Mouse (Mus musculus) CH12.LX (cell line): ENCODE results near the gene Glo1. TPM values are rescaled to one million over a fixed set of nuclear protein-coding genes. Genes with fewer than 3 reads are reported as not detected.

Source experiments
- DNase-seq: peaks from one replicate; pipeline ENCODE4 v3.0.0-alpha.2; 2013; ENCODE audit errors: extremely low read depth
- H3K27ac ChIP-seq: 2 replicates; pipeline ENCODE4 v1.5.1; 2012; ENCODE audit warnings: low read depth, mild to moderate bottlenecking, control low read depth, moderate library complexity; ENCODE audit not compliant: insufficient read depth
- H3K27me3 ChIP-seq: replicated peaks from 2 replicates; pipeline ENCODE3; 2012; ENCODE audit warnings: inconsistent platforms
- H3K36me3 ChIP-seq, 2 experiments: replicated peaks in 1 of 2; 2 replicates each; pipeline versions ENCODE3 to v1.6.1; 2012; ENCODE audit warnings: inconsistent platforms in 1 of 2, low read length in 1 of 2, mild to moderate bottlenecking in 1 of 2, mixed read lengths in 1 of 2, moderate library complexity in 1 of 2; ENCODE audit not compliant: control insufficient read depth in 1 of 2, insufficient read depth in 1 of 2
- H3K4me1 ChIP-seq, 2 experiments: 2 replicates each; pipeline ENCODE4 v1.6.1; 2012; ENCODE audit warnings: inconsistent platforms in 1 of 2, moderate library complexity in 1 of 2; ENCODE audit not compliant: insufficient read depth in 2 of 2, control insufficient read depth in 1 of 2
- H3K4me2 ChIP-seq: 2 replicates; pipeline ENCODE4 v1.6.1; 2012; ENCODE audit warnings: low read depth, mild to moderate bottlenecking, control low read depth; ENCODE audit not compliant: poor library complexity, insufficient read depth, severe bottlenecking
- H3K4me3 ChIP-seq, 3 experiments: fragments of 150-350 bp in 1 of 3; sonication (generic) in 1 of 3; replicated peaks in 1 of 3; 2 replicates each; pipeline versions ENCODE3 to v1.5.1; 2011 to 2012; ENCODE audit warnings: low read depth in 2 of 3, low read length in 2 of 3, mild to moderate bottlenecking in 2 of 3, moderate library complexity in 2 of 3, control low read depth in 1 of 3, improper control_type of control experiment in 1 of 3, inconsistent platforms in 1 of 3, mixed read lengths in 1 of 3; ENCODE audit not compliant: poor library complexity in 1 of 3
- H3K79me2 ChIP-seq: replicated peaks from 2 replicates; pipeline ENCODE4 v1.6.1; 2012; ENCODE audit warnings: mild to moderate bottlenecking, moderate library complexity; ENCODE audit not compliant: control insufficient read depth, poor library complexity, insufficient read depth, severe bottlenecking; ENCODE audit errors: extremely low read depth
- H3K9ac ChIP-seq: 2 replicates; pipeline ENCODE4 v1.6.1; 2012; ENCODE audit warnings: low read depth, mild to moderate bottlenecking, control low read depth, moderate library complexity; ENCODE audit not compliant: insufficient read depth
- H3K9me3 ChIP-seq: replicated peaks from 2 replicates; pipeline ENCODE3; 2012; ENCODE audit warnings: low read length, inconsistent platforms, mixed read lengths
- CHD1 ChIP-seq: IDR thresholded peaks from 2 replicates; pipeline ENCODE4 v1.6.1; 2012; ENCODE audit warnings: low read depth, low read length, improper control_type of control experiment, inconsistent platforms
- CTCF ChIP-seq, 2 experiments: IDR thresholded peaks in 1 of 2; conservative IDR thresholded peaks in 1 of 2; 2 replicates each; pipeline ENCODE4 v1.5.1; 2011 to 2012; ENCODE audit warnings: low read depth in 2 of 2, low read length in 2 of 2, improper control_type of control experiment in 1 of 2, inconsistent platforms in 1 of 2, mild to moderate bottlenecking in 1 of 2, moderate library complexity in 1 of 2
- IRF4 ChIP-seq: IDR thresholded peaks from 2 replicates; pipeline ENCODE4 v1.6.1; 2014; ENCODE audit warnings: low read depth, mild to moderate bottlenecking, inconsistent platforms, low read length, improper control_type of control experiment
- JUN ChIP-seq: IDR thresholded peaks from 2 replicates; pipeline ENCODE4 v1.6.1; 2011; ENCODE audit warnings: low read depth, mild to moderate bottlenecking, low read length, improper control_type of control experiment, moderate library complexity; ENCODE audit not compliant: insufficient read depth
- MAFK ChIP-seq: IDR thresholded peaks from 2 replicates; pipeline ENCODE4 v1.6.1; 2011; ENCODE audit warnings: low read length, improper control_type of control experiment; ENCODE audit not compliant: insufficient replicate concordance
- MAZ ChIP-seq: IDR thresholded peaks from 2 replicates; pipeline ENCODE4 v1.6.1; 2012; ENCODE audit warnings: low read depth, mild to moderate bottlenecking, inconsistent platforms, low read length, improper control_type of control experiment, moderate library complexity
- MEF2A ChIP-seq: IDR thresholded peaks from 2 replicates; pipeline ENCODE4 v1.6.1; 2014; ENCODE audit warnings: low read depth, mild to moderate bottlenecking, inconsistent platforms, low read length, improper control_type of control experiment, borderline replicate concordance
- MXI1 ChIP-seq: IDR thresholded peaks from 2 replicates; pipeline ENCODE4 v1.6.1; 2011; ENCODE audit warnings: mild to moderate bottlenecking, low read depth, low read length, improper control_type of control experiment
- MYC ChIP-seq: IDR thresholded peaks from 2 replicates; pipeline ENCODE4 v1.6.1; 2011; ENCODE audit warnings: low read depth, mild to moderate bottlenecking, improper control_type of control experiment, low read length
- NRF1 ChIP-seq: IDR thresholded peaks from 2 replicates; pipeline ENCODE4 v1.6.1; 2014; ENCODE audit warnings: low read depth, mild to moderate bottlenecking, inconsistent platforms, low read length, improper control_type of control experiment, moderate library complexity
- POLR2A ChIP-seq: IDR thresholded peaks from 2 replicates; pipeline ENCODE4 v1.6.1; 2011; ENCODE audit warnings: low read depth, mild to moderate bottlenecking, improper control_type of control experiment, low read length
- RCOR1 ChIP-seq: conservative IDR thresholded peaks from 2 replicates; pipeline ENCODE4 v1.6.1; 2012; ENCODE audit warnings: low read depth, mild to moderate bottlenecking, inconsistent platforms, low read length, improper control_type of control experiment
- TCF12 ChIP-seq: IDR thresholded peaks from 2 replicates; pipeline ENCODE4 v1.6.1; 2014; ENCODE audit warnings: low read depth, mild to moderate bottlenecking, inconsistent platforms, low read length, improper control_type of control experiment
- USF2 ChIP-seq: conservative IDR thresholded peaks from 2 replicates; pipeline ENCODE4 v1.6.1; 2011; ENCODE audit warnings: low read depth, low read length, improper control_type of control experiment
- ZKSCAN1 ChIP-seq: IDR thresholded peaks from 2 replicates; pipeline ENCODE4 v1.6.1; 2012; ENCODE audit warnings: low read depth, inconsistent platforms, low read length, improper control_type of control experiment, borderline replicate concordance
- ZNF384 ChIP-seq: IDR thresholded peaks from 2 replicates; pipeline ENCODE4 v1.6.1; 2012; ENCODE audit warnings: low read depth, low read length, improper control_type of control experiment, inconsistent platforms
- dilution Hi-C: fragments of 300-500 bp; cut with MboI; formaldehyde crosslinking; loops from 2 replicates; pipeline ENCODE4 v1.14.3; 2020; ENCODE audit warnings: low sequenced_read_pairs; ENCODE audit not compliant: extremely low pct_unique_long_range_greater_than_20kb, extremely low pct_ligation_motif_present
- in situ Hi-C: fragments of 300-500 bp; cut with MboI; formaldehyde crosslinking; loops from 3 replicates; pipeline ENCODE4 v1.14.3; 2019; ENCODE audit warnings: low sequenced_read_pairs, low pct_ligation_motif_present, low pct_unique_long_range_greater_than_20kb, mixed read lengths
- polyA plus RNA-seq: library from polyadenylated mRNA; unstranded; fragments of >175 nt; gene quantifications from 2 replicates; pipeline ENCODE4 v1.2.1, GENCODE M21; 2012; ENCODE audit warnings: low read depth; ENCODE audit not compliant: insufficient read length
- total RNA-seq, 2 experiments: library from RNA; depleted of rRNA; stranded (reverse); fragments of 300-350 nt in 1 of 2; fragments of >200 nt in 1 of 2; gene quantifications; 2 replicates each; pipeline ENCODE4 v1.2.3; 2012 to 2014

Glo1 gene
- total and polyA plus RNA-seq, 3 experiments, result 143 to 283 (median 170) TPM

GRCm38 (mm10) chr17:30564407-30564806, 62.3 kb downstream of the Glo1 start:
- Histone ChIP-seq H3K27ac (no peak overlapping the region), H3K27me3 (no peaks in the 10 kb centered on the region), H3K9me3 (no peaks in the 10 kb centered on the region), H3K4me3 (no peak overlapping the region), H3K4me1 (peaks cover 0 to 16% of the 10 kb centered on the region in 2 experiments; a peak in 1 of 4 replicates), H3K9ac (no peak overlapping the region), H3K79me2 (no peaks in the 10 kb centered on the region; the same call in 1 of the 2 replicates), H3K4me2 (no peak overlapping the region), H3K36me3 (no peaks in the 10 kb centered on the region)
- in situ Hi-C loops, result no loop called here
- TF ChIP-seq POLR2A (no peak), MAZ (no peak)
- dilution Hi-C loops, result no loop called here
- no peak for DNase-seq

GRCm38 (mm10) chr17:30563484-30564075, 63.1 kb downstream of the Glo1 start:
- Histone ChIP-seq H3K27me3 (no peaks in the 10 kb centered on the region), H3K79me2 (no peaks in the 10 kb centered on the region; the same call in 1 of the 2 replicates), H3K4me1 (peaks cover 0 to 16% of the 10 kb centered on the region in 2 experiments; a peak in 1 of 4 replicates), H3K4me2 (no peak overlapping the region), H3K9me3 (no peaks in the 10 kb centered on the region), H3K36me3 (no peaks in the 10 kb centered on the region), H3K4me3 (no peak overlapping the region), H3K27ac (no peak overlapping the region), H3K9ac (no peak overlapping the region)
- DNase-seq, result no peak
- no peak for TF ChIP-seq TCF12
- peak; percentile 40; the same call in 1 of the 2 replicates for TF ChIP-seq ZNF384
- dilution Hi-C loops, result no loop called here
- in situ Hi-C loops, result no loop called here

- peaks cover 0 to 16% of the 10 kb centered on the region in 2 experiments; a peak in 1 of 4 replicates for H3K4me1 ChIP-seq
- peaks cover 0 to 3% of the 10 kb centered on the region in 2 experiments for H3K36me3 ChIP-seq
- TF ChIP-seq JUN (no peak), ZKSCAN1 (no peak), TCF12 (no peak), MEF2A (no peak), MXI1 (no peak), CHD1 (no peak), MYC (no peak), CTCF (conservative IDR thresholded peaks at IDR 0.05 in 1 of 2, IDR thresholded peaks at IDR 0.05 in 1 of 2; ENCODE audit: low read depth in 2 of 2, low read length in 2 of 2) (no peak), USF2 (no peak), NRF1 (no peak), MAFK (no peak), IRF4 (no peak), RCOR1 (no peak)
- dilution Hi-C loops (no loop called here), in situ Hi-C loops (no loop called here)
- H3K27ac ChIP-seq, result no peak overlapping the region
- H3K4me2 ChIP-seq, result no peak overlapping the region
- no peaks in the 10 kb centered on the region for H3K9me3 ChIP-seq
- H3K79me2 ChIP-seq, result no peaks in the 10 kb centered on the region; the same call in 1 of the 2 replicates
- H3K27me3 ChIP-seq, result no peaks in the 10 kb centered on the region
- no peak for DNase-seq
- no peak overlapping the region for H3K4me3 ChIP-seq
- no peak overlapping the region for H3K9ac ChIP-seq
Measured at GRCm38 (mm10) chr17:30562770-30563169, 63.9 kb downstream of the Glo1 start.
